Mouse (Mus musculus): Measurements from ENCODE around the gene Usp2. TPM values are rescaled to one million over a fixed set of nuclear protein-coding genes. Genes with fewer than 3 reads are reported as not detected.

The Usp2 gene
- polyA plus RNA-seq, 1 experiment from 2014 or later, result 1.8 TPM

DNA sequence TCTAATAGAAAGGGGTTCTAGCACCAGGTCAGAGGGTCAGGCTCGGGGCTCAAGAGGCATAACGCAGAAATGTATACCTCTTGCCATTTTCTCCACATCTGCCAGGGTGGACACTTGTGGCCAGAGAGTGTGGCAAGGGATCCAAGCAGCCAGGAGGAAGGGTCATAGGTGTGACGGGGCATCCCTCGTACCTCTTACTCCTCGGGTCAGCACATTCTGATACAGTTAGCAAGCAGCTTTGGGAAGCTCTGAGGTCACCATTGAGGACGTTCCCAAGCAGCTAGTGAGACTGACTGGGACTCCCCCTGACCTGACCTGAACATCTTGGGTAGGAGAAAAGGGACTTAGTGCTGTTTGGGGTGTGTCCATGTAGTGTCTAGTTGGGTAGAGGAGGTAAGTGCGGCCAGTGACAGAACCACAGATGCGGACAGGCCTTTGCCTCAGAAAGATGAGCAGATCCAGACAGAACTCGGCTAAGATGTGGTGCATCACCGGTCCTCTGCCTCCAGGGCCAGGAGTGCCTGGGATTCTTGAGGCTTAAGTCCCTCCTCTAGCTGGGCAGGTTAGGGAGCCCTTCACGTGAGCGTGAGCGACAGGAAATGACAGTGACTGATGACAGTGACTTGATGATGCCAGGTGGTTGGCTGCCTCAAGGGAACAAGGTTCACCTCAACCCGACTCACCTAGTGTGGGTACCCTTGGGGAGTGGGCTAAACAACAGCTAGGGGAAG, 3.5 kb downstream of the Usp2 start:
- H3K4me2 ChIP-seq, result no peak overlapping the region
- H3K27ac ChIP-seq, result no peak overlapping the region
- DNase-seq (no peak), ATAC-seq (ENCODE audit: low read depth) (no peak)
- H3K4me1 ChIP-seq (replicated peaks), result peaks cover 22% of the 10 kb centered on the region
- H3K9ac ChIP-seq, result no peak overlapping the region
- H3K9me3 ChIP-seq (replicated peaks), result no peaks in the 10 kb centered on the region
- no peak overlapping the region for H3K4me3 ChIP-seq (replicated peaks)
- H3K36me3 ChIP-seq, result no peaks in the 10 kb centered on the region
- peaks cover 27% of the 10 kb centered on the region for H3K27me3 ChIP-seq
- WGBS (ENCODE audit: insufficient replicate concordance), result 59% methylated on average over 14 of the region's 14 CpGs

- peaks cover 22% of the 10 kb centered on the region for H3K4me1 ChIP-seq (replicated peaks)
- H3K36me3 ChIP-seq, result no peaks in the 10 kb centered on the region
- no peak overlapping the region for H3K4me2 ChIP-seq
- no peak overlapping the region for H3K9ac ChIP-seq
- no peaks in the 10 kb centered on the region for H3K9me3 ChIP-seq (replicated peaks)
- no peak overlapping the region for H3K27ac ChIP-seq
- ATAC-seq (ENCODE audit: low read depth), result no peak
- no peak overlapping the region for H3K4me3 ChIP-seq (replicated peaks)
- no peak for DNase-seq
- peaks cover 27% of the 10 kb centered on the region for H3K27me3 ChIP-seq
- 56% methylated on average over 8 of the region's 8 CpGs for WGBS (ENCODE audit: insufficient replicate concordance)
Observed at GRCm38 (mm10) chr9:44070844-44071231, 4.0 kb downstream of the Usp2 start.

DNA sequence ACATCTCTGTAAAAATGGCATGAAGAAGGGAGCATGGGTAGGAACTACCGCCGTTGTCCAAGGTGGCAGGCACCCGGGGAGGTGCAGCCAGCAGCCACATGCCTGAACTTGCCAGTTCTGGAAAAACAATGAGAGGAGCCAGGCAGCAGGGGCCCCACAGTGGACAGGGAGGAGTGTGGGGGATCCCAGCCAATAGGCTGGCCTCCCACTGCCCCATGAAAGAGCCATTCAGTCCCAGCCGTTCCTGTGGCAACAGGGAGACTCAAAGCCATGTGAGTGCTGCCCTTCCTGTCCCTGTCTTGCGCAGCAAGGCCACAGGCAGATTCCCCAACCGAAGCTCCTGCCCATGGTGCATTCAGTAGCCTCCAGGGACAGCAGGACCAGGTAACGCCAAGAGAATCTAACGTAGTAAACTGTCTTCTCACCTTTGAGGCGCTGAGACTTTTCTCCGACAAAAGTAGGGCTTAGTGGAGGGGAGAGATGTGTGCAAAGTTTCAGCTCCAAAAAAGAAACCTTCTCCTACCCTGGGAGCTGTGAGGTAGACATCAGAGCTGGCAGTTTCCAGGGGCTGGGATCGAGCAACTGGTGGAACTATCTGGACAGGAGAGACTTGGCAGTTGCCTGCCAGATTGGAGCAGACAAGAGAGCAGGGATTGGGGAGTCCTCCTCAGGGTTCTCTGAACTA, 5.2 kb downstream of the Usp2 start:
- Histone ChIP-seq H3K9ac (no peak overlapping the region), H3K9me3 (replicated peaks) (no peaks in the 10 kb centered on the region), H3K27me3 (peaks cover 27% of the 10 kb centered on the region), H3K4me1 (replicated peaks) (peaks cover 16% of the 10 kb centered on the region), H3K4me3 (replicated peaks) (no peak overlapping the region), H3K27ac (no peak overlapping the region), H3K36me3 (no peaks in the 10 kb centered on the region), H3K4me2 (no peak overlapping the region)
- ATAC-seq (ENCODE audit: low read depth) (no peak), DNase-seq (no peak)
- WGBS (ENCODE audit: insufficient replicate concordance), result 46% methylated on average over 11 of the region's 11 CpGs

DNA sequence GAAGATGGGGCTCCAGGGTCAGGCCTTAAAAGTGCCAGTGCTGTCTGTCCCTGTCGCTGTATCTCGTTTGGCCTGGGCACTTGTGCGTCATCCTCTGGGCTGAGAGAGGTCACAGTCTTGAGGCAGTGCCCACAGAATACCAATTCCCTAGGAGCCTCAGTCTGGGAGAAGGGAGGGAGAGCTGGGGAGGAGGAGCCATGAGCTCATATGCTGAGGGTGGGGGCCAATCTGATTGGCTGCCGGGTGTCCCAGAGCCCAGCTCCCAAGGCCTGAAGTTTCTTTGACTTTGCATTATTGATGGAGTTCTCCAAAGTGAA, 5.7 kb downstream of the Usp2 start:
- Histone ChIP-seq H3K27me3 (peaks cover 27% of the 10 kb centered on the region), H3K4me2 (no peak overlapping the region), H3K9ac (no peak overlapping the region), H3K4me1 (replicated peaks) (peaks cover 11% of the 10 kb centered on the region), H3K4me3 (replicated peaks) (no peak overlapping the region), H3K9me3 (replicated peaks) (no peaks in the 10 kb centered on the region), H3K27ac (no peak overlapping the region), H3K36me3 (no peaks in the 10 kb centered on the region)
- DNase-seq (no peak), ATAC-seq (ENCODE audit: low read depth) (no peak)
- 38% methylated on average over 4 of the region's 4 CpGs for WGBS (ENCODE audit: insufficient replicate concordance)

DNA sequence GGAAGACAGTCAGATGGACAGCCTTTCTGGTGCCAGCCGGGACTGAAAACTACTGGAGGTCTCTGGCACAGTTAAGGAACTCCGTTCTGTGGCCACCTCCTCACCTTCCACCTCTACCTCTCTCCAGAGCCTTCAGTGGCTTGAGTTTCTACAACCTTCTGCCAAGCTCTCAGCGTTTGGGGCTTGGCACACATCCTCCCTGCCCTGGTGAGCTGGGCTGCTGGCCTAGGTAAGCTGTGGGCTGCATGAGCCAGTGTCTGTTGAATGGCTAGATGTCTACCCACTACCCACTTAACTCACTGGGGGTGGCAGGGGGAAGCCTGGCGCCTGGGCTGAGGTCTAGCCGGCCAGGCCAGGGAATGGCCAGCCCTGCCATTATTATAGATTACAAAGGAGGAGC, 6.3 kb downstream of the Usp2 start:
- H3K4me1 ChIP-seq (replicated peaks), result peaks cover 6% of the 10 kb centered on the region
- H3K9ac ChIP-seq, result no peak overlapping the region
- H3K4me3 ChIP-seq (replicated peaks), result no peak overlapping the region
- no peak overlapping the region for H3K27ac ChIP-seq
- H3K27me3 ChIP-seq, result peaks cover 27% of the 10 kb centered on the region
- DNase-seq (no peak), ATAC-seq (ENCODE audit: low read depth) (no peak)
- 52% methylated on average over 5 of the region's 5 CpGs for WGBS (ENCODE audit: insufficient replicate concordance)
- H3K9me3 ChIP-seq (replicated peaks), result no peaks in the 10 kb centered on the region
- no peaks in the 10 kb centered on the region for H3K36me3 ChIP-seq
- H3K4me2 ChIP-seq, result no peak overlapping the region

DNA sequence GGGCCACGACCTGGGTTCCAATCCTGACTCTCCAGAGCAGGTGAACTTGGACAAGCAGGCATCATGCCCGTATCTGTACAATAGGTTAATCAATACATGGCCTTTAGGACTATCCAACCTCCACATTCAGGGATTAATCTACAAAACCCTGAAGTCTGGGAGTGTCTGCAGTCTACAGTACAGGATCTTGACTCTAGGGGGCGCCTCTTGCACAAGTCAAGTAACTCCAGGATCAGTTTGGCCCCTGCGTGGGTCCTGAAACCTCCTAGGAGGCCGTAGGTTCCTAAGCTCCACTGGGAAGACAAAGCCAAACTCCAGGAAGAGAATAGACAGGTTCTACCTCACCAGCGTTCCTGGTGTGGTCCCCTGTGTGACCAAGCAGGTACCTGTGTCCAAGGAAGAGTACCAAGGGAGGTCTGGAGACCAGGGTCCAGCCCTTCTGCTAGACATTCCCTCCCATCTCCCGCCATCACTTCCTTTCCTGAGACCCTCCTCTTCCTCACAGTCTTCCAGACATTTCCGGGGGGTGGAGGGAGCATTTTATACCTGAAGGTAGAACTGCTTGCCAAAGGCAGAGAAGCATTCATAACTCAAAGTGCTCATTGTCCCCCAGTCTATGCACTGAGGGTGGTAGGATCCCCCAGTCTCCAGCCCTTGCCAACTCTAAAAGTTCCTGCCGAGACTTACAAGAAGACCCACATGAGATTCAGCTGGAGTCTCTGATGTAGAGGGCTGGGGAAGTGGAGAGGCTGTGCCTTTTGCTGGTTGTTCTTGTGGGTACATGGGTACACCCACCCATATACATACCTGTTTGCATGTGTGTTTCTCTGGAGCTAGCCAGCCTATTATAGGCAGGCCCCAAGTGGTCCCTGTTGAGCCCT, 7.8 kb downstream of the Usp2 start:
- no peaks in the 10 kb centered on the region for H3K36me3 ChIP-seq
- no peak overlapping the region for H3K27ac ChIP-seq
- no peaks in the 10 kb centered on the region for H3K9me3 ChIP-seq (replicated peaks)
- DNase-seq, result no peak
- H3K9ac ChIP-seq, result no peak overlapping the region
- H3K4me3 ChIP-seq (replicated peaks), result no peak overlapping the region
- no peak for ATAC-seq (ENCODE audit: low read depth)
- peaks cover 27% of the 10 kb centered on the region for H3K27me3 ChIP-seq
- peaks cover 9% of the 10 kb centered on the region; the same call in 1 of the 2 replicates for H3K4me1 ChIP-seq (replicated peaks)
- 41% methylated on average over 9 of the region's 9 CpGs for WGBS (ENCODE audit: insufficient replicate concordance)
- no peak overlapping the region for H3K4me2 ChIP-seq

DNA sequence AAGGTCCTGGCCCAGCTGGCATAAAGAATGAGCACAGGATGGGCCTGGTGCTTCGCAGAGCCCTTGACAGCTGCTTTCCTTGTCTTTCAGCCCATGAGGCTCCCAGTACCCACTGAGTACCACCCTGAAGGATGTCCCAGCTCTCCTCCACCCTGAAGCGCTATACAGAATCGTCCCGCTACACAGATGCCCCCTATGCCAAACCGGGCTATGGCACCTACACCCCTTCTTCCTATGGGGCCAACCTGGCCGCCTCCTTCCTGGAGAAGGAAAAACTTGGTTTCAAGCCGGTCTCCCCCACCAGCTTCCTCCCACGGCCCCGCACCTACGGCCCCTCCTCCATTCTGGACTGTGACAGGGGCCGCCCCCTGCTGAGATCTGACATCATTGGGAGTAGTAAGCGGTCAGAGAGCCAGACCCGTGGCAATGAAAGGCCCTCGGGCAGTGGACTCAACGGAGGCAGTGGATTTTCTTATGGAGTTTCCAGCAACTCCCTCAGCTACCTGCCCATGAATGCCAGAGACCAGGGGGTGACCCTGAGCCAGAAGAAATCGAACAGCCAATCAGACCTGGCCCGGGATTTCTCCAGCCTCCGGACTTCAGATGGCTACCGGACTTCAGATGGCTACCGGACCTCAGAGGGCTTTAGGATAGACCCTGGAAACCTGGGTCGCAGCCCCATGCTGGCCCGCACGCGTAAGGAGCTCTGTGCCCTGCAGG, 8.6 kb downstream of the Usp2 start:
- H3K9ac ChIP-seq, result no peak overlapping the region
- H3K4me1 ChIP-seq (replicated peaks), result peaks cover 9% of the 10 kb centered on the region; the same call in 1 of the 2 replicates
- no peak overlapping the region for H3K4me3 ChIP-seq (replicated peaks)
- WGBS (ENCODE audit: insufficient replicate concordance), result 68% methylated on average over 24 of the region's 24 CpGs
- H3K9me3 ChIP-seq (replicated peaks), result no peaks in the 10 kb centered on the region
- ATAC-seq (ENCODE audit: low read depth) (no peak), DNase-seq (no peak)
- H3K4me2 ChIP-seq, result no peak overlapping the region
- peaks cover 22% of the 10 kb centered on the region for H3K27me3 ChIP-seq
- H3K36me3 ChIP-seq, result no peaks in the 10 kb centered on the region
- no peak overlapping the region for H3K27ac ChIP-seq

GRCm38 (mm10) chr9:44075996-44076763, 9.4 kb downstream of the Usp2 start:
- no peak overlapping the region for H3K4me2 ChIP-seq
- H3K9me3 ChIP-seq (replicated peaks), result no peaks in the 10 kb centered on the region
- ATAC-seq (ENCODE audit: low read depth) (no peak), DNase-seq (no peak)
- H3K9ac ChIP-seq, result no peak overlapping the region
- H3K27ac ChIP-seq, result no peak overlapping the region
- no peak overlapping the region for H3K4me3 ChIP-seq (replicated peaks)
- H3K27me3 ChIP-seq, result peaks cover 15% of the 10 kb centered on the region; the same call in 1 of the 2 replicates
- H3K36me3 ChIP-seq, result no peaks in the 10 kb centered on the region
- 61% methylated on average over 16 of the region's 16 CpGs for WGBS (ENCODE audit: insufficient replicate concordance)
- H3K4me1 ChIP-seq (replicated peaks), result peaks cover 11% of the 10 kb centered on the region; the same call in 1 of the 2 replicates

DNA sequence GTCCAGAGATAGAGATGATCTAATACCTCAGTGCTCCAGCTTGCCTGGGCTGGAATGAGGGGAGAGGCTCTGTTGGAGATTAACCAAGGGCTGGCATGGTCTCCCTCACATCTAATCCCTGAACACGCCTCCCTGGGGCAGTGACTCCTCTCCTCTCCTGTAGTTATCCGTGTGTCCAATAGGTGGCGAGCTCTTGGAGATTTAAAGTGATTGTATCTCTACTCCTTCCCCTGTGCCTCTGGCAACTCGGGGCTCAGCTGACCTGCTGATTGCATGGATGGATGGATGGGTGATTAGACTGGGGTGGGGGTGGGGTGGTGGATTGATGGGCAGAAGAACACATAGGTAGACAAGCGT, 9.9 kb downstream of the Usp2 start:
- Histone ChIP-seq H3K27ac (no peak overlapping the region), H3K36me3 (no peaks in the 10 kb centered on the region), H3K4me1 (replicated peaks) (peaks cover 12% of the 10 kb centered on the region; the same call in 1 of the 2 replicates), H3K9me3 (replicated peaks) (no peaks in the 10 kb centered on the region), H3K4me3 (replicated peaks) (no peak overlapping the region), H3K27me3 (peaks cover 15% of the 10 kb centered on the region), H3K9ac (no peak overlapping the region), H3K4me2 (no peak overlapping the region)
- WGBS (ENCODE audit: insufficient replicate concordance), result 11% methylated on average over 5 of the region's 5 CpGs
- ATAC-seq (ENCODE audit: low read depth), result 0 out of 2 replicates have a peak, but pooled peaks have one; percentile 14
- DNase-seq, result peak; percentile 47

DNA sequence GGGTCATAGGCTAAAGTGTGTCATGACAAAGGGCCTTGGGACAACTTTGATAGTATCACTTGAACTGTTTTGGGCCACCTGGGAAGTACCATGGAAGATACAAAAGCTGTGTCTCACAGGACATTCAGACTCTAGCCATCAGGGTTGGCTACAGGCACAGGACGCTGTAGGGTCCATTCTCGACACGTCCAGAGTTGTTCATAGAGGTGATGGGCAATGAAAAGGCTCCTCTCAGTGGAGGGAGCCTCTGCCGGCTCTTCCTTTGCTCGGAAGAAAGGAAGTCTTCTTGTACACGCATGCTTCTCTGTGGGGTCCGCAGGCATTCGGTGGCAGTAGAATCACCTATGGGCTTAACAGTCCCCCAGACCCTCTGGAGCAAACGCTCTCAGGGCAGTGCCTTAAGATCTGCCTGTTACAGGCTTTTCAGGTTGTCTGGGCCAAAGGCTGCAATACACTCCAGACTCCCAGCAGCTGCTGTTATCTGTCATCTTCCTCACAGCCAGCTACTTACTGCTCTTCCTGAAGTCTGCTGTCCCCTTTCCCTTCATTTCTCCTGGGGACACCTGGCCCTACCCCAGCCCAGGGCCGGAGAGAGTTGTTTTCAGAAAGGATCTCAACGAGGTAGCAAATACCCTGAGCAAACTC, 10.6 kb downstream of the Usp2 start:
- Histone ChIP-seq H3K4me2 (no peak overlapping the region), H3K4me3 (replicated peaks) (no peak overlapping the region)

More for the DNA sequence above, 10.6 kb downstream of the Usp2 start:
- H3K36me3 ChIP-seq, result no peaks in the 10 kb centered on the region
- no peaks in the 10 kb centered on the region for H3K9me3 ChIP-seq (replicated peaks)
- H3K27me3 ChIP-seq, result peaks cover 15% of the 10 kb centered on the region
- ATAC-seq (ENCODE audit: low read depth), result no peak
- no peak overlapping the region for H3K9ac ChIP-seq
- no peak overlapping the region for H3K27ac ChIP-seq
- 76% methylated on average over 11 of the region's 11 CpGs for WGBS (ENCODE audit: insufficient replicate concordance)
- DNase-seq, result no peak
- 0 out of 2 replicates have a peak, but pooled peaks cover 12% of the 10 kb centered on the region for H3K4me1 ChIP-seq (replicated peaks)
